Mouse (Mus musculus) A20 (cell line): ENCODE measurements at regions not wholly inside any gene's neighbourhood (a gene's known extent, or its start where the extent isn't known, plus 50 kb on each side); places are given as distances from the start of the nearest gene placed in this dataset.

Experiments used
- DNase-seq: peaks from one replicate; pipeline ENCODE4 v3.0.0-alpha.2; 2011; ENCODE audit warnings: low read depth, low spot score

GRCm38 (mm10) chr7:53750985-53751605 lies 1084.2 kb upstream of the Luzp2 start:
- peak; percentile 33 for DNase-seq
